Mouse (Mus musculus) lung, adult 2 months (tissue): ENCODE measurements around the gene Tmtc4.

Experiments
- CTCF ChIP-seq: fragments of 200-500 bp; IDR thresholded peaks from 2 replicates; pipeline ENCODE4 v1.5.1; 2011; ENCODE audit warnings: mild to moderate bottlenecking, low read length, control low read depth; ENCODE audit not compliant: insufficient read depth
- POLR2A ChIP-seq: fragments of 200-500 bp; IDR thresholded peaks from 2 replicates; pipeline ENCODE4 v1.6.1; 2011; ENCODE audit warnings: low read depth, mild to moderate bottlenecking, control low read depth, low read length, borderline replicate concordance; ENCODE audit errors: extremely low read depth

GRCm38 (mm10) chr14:122900679-122901078 lies 83.2 kb downstream of the Tmtc4 start:
- TF ChIP-seq CTCF (no peak), POLR2A (no peak)
